ENCODE assay signal across 23 mouse cellular contexts in genomic region chr5:46643009-46643408, GRCm38 (mm10).
"Had no signal": no experiment of that assay in that cellular context is flagged by ENCODE, and none has a peak within 500 bp of the region (broad histone marks: within the 10 kb centered on the region; RNA-seq: fewer than 3 reads in every experiment).

No protein-coding gene starts in this region.

- H3K4me1 ChIP-seq: heart, embryonic 13.5 days; heart, embryonic 15.5 days; hindbrain, embryonic 13.5 days; hindbrain, embryonic 15.5 days; limb, embryonic 13.5 days; limb, embryonic 15.5 days; liver, embryonic 12.5 days had no signal

- H3K4me2 ChIP-seq: heart, embryonic 11.5 days; heart, embryonic 13.5 days; heart, embryonic 15.5 days; hindbrain, embryonic 13.5 days; hindbrain, embryonic 15.5 days; limb, embryonic 13.5 days; limb, embryonic 15.5 days; liver, embryonic 12.5 days had no signal

- H3K27ac ChIP-seq: heart, adult 2 months; heart, embryonic 13.5 days; heart, embryonic 15.5 days; hindbrain, embryonic 13.5 days; hindbrain, embryonic 15.5 days; hindbrain, postnatal 0 days; limb, embryonic 13.5 days; limb, embryonic 15.5 days; liver, embryonic 12.5 days; liver, embryonic 14.5 days had no signal

- H3K4me3 ChIP-seq: heart, adult 2 months; heart, embryonic 13.5 days; heart, embryonic 15.5 days; hindbrain, embryonic 13.5 days; hindbrain, embryonic 15.5 days; limb, embryonic 13.5 days; limb, embryonic 15.5 days; liver, embryonic 12.5 days had no signal

- ATAC-seq: hindbrain, postnatal 0 days; liver, embryonic 12.5 days had no signal

- H3K9ac ChIP-seq: heart, embryonic 13.5 days; heart, embryonic 15.5 days; hindbrain, embryonic 13.5 days; hindbrain, embryonic 15.5 days; limb, embryonic 13.5 days; limb, embryonic 15.5 days; liver, embryonic 12.5 days; liver, embryonic 14.5 days had no signal

- DNase-seq: gastrocnemius, postnatal 14 days; gastrocnemius, postnatal 36 days; heart, adult 11 months; heart, adult 2 months; heart, postnatal 14 days; heart, postnatal 36 days; kidney, adult 18-20 months; kidney, adult 8-10 months; kidney, postnatal 10 days; kidney, postnatal 36 days; layer of hippocampus, adult 9-11 months; layer of hippocampus, postnatal 36 days; left cerebral cortex, postnatal 4 days had no signal

- H3K9me3 ChIP-seq: heart, embryonic 15.5 days; hindbrain, embryonic 13.5 days; hindbrain, embryonic 15.5 days; limb, embryonic 13.5 days; limb, embryonic 15.5 days; liver, embryonic 12.5 days had no signal

- H3K27me3 ChIP-seq: heart, embryonic 13.5 days; heart, embryonic 15.5 days; hindbrain, embryonic 13.5 days; hindbrain, embryonic 15.5 days; limb, embryonic 13.5 days; limb, embryonic 15.5 days; liver, embryonic 12.5 days had no signal

- H3K36me3 ChIP-seq: heart, embryonic 13.5 days; heart, embryonic 15.5 days; hindbrain, embryonic 13.5 days; hindbrain, embryonic 15.5 days; limb, embryonic 13.5 days; limb, embryonic 15.5 days; liver, embryonic 12.5 days had no signal
